Mouse (Mus musculus): ENCODE measurements around the gene Crybb1.

Gene Crybb1

DNA sequence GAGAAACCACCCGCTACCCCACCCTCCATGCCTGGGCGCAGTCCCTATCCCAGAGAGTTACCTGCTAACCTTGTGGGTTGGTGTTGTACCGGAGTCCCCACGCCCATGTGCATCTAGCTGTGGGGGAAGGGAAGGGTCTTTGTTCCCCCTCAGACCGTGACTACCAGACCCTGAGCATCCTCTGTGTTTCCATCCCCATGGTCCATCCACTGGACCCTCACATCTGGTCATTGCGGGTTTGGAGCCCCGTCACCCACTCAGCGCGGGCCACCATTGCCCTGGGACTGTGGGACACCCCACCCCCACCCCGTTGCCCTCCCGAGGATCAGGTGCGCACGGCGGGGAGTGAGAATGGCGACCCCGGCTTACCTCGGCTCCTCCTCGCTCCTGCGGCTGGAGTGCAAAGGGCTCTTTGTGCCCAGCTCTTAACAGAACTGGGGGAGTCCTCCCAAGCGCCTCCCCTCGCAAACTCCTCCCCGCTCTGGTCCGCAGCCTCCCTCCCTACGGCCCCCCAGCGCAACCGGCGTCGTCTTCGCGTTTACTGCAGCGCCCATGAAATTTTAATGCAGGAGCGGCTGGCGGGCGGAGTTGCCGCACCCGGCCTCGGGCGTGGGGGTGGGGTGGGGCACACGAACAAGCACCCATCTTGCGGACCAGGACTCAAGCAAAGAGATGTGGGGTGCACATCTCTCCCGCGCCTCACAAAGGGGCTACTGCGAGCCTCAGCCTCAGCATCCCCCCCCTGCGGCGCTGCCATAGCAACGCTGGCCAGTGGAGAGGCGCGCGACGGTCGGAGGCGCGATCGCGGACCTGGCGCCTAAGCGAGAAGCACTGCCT, 27.2 kb upstream of the Crybb1 start:
- in situ Hi-C loops (cut with MboI; ENCODE audit: low pct_unique_long_range_greater_than_20kb in 1 of 2, low sequenced_read_pairs in 2 of 2, unreplicated experiment in 1 of 2), result no loop called here

DNA sequence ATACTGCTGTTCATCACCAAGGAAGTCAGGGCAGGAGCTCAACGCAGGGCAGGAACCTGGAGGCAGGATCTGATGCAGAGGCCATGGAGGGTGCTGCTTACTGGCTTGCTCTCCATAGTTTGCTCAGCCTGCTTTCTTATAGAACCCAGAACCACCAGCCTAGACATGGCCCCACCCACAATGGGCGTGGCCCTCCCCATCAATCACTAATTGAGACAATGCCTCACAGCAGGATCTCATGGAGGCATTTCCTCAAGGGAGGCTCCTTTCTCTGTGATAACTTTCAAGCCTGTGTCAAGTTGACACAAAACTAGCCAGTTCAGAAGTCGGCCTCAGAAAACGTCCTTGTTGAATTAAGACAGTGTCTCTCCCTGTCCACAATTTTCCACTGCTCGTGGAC, 19.8 kb upstream of the Crybb1 start:
- in situ Hi-C loops (cut with MboI; ENCODE audit: low pct_unique_long_range_greater_than_20kb in 1 of 2, low sequenced_read_pairs in 2 of 2, unreplicated experiment in 1 of 2), result no loop called here

GRCm38 (mm10) chr5:112236631-112237030, 19.0 kb upstream of the Crybb1 start:
- in situ Hi-C loops (cut with MboI; ENCODE audit: low pct_unique_long_range_greater_than_20kb in 1 of 2, low sequenced_read_pairs in 2 of 2, unreplicated experiment in 1 of 2), result no loop called here

DNA sequence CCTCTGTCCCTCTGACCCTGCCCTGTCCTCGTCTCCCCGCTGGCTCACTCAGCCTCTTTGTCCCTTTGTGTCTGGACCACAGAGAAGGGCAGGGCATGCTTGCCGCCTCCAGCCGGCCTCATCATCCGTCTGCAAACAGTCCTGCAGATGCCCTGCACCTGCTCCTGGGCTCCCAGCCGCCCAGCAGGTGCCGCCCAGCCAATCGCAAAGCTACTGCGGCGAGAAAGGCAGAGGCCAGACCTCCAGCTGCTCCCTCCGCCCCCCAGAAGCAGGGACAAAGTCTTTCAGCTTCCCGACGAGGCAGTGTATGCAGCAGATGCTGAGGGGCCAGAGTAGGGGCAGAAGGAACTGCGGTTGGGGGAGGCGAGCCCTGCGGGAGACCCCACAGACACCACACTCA, 18.2 kb upstream of the Crybb1 start:
- in situ Hi-C loops (cut with MboI; ENCODE audit: low pct_unique_long_range_greater_than_20kb in 1 of 2, low sequenced_read_pairs in 2 of 2, unreplicated experiment in 1 of 2), result no loop called here

GRCm38 (mm10) chr5:112237866-112238570, 17.6 kb upstream of the Crybb1 start:
- in situ Hi-C loops (cut with MboI; ENCODE audit: low pct_unique_long_range_greater_than_20kb in 1 of 2, low sequenced_read_pairs in 2 of 2, unreplicated experiment in 1 of 2), result no loop called here

GRCm38 (mm10) chr5:112238781-112239482, 16.7 kb upstream of the Crybb1 start:
- in situ Hi-C loops (cut with MboI; ENCODE audit: low pct_unique_long_range_greater_than_20kb in 1 of 2, low sequenced_read_pairs in 2 of 2, unreplicated experiment in 1 of 2), result no loop called here

DNA sequence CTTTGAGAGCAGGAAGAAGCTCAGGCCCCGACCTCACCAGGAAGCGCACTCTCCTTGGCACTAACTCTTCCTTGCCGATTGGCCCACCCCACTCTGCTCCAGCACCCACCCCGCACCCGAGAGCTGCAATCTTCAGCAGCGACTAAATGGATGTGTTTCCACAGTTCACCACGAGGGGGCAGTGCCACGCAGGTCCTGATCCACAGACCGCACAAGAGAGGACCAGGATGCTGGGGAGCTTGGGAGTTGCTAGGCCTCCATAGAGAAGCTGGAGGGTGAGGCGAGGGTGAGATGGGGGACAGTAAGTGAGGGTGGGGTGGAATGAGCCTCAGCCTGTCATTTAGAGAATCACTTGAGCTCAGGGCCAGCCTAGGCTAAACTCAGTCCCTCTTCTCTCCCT, 14.9 kb upstream of the Crybb1 start:
- in situ Hi-C loops (cut with MboI; ENCODE audit: low pct_unique_long_range_greater_than_20kb in 1 of 2, low sequenced_read_pairs in 2 of 2, unreplicated experiment in 1 of 2), result loop anchor here (5.0 to 10.0 kb wide), 3 partner anchors 82 to 184 kb away; partner anchors contain the start of gene Tfip11 (in 1 of the 2)

DNA sequence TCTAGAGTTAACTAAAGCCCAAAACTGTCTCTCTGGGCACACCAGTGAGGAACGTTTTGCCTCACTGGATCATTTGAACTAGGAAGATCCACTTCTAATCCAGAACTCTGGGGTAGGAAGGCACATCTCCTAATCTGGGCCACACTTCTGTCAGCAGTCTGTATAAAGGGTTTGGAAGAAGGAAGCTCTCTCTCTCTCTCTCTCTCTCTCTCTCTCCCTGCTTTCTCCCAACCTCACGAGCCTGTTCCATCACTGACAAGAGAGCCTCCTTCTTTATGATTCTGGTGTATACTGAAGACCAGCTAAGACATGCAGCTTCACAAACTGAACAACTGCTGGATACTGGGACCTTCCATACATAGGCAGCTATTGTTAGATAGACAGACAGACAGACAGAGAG, 13.8 kb upstream of the Crybb1 start:
- in situ Hi-C loops (cut with MboI; ENCODE audit: low pct_unique_long_range_greater_than_20kb in 1 of 2, low sequenced_read_pairs in 2 of 2, unreplicated experiment in 1 of 2), result loop anchor here (5.0 to 10.0 kb wide), 3 partner anchors 80 to 183 kb away; partner anchors contain the start of gene Tfip11 (in 1 of the 2)

DNA sequence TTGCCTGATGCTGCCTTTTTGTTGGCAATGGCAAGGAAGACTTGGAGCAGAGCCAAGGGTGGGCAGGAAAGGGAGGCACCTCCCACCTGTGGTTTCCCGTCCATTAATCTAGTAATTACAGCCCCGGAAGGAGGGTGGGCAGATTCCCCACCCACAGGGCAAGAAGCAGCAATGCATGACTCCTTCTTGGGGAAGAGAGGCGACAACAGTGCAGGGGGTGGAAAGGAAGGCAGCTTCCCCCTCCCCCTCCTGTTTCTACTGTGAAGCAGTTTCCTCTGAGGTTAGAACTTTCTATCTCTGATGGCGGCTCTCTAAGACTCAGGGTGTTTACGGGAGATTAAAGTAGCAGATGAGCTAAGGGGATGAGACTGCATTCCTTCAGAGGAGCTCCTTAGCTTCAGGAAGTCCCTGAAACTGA, 13.2 kb upstream of the Crybb1 start:
- in situ Hi-C loops (cut with MboI; ENCODE audit: low pct_unique_long_range_greater_than_20kb in 1 of 2, low sequenced_read_pairs in 2 of 2, unreplicated experiment in 1 of 2), result loop anchor here (5.0 to 10.0 kb wide), 3 partner anchors 80 to 182 kb away; partner anchors contain the start of gene Tfip11 (in 1 of the 2)

GRCm38 (mm10) chr5:112243041-112243440, 12.6 kb upstream of the Crybb1 start:
- in situ Hi-C loops (cut with MboI; ENCODE audit: low pct_unique_long_range_greater_than_20kb in 1 of 2, low sequenced_read_pairs in 2 of 2, unreplicated experiment in 1 of 2), result loop anchor here (5.0 to 10.0 kb wide), 3 partner anchors 79 to 182 kb away; partner anchors contain the start of gene Tfip11 (in 1 of the 2)

DNA sequence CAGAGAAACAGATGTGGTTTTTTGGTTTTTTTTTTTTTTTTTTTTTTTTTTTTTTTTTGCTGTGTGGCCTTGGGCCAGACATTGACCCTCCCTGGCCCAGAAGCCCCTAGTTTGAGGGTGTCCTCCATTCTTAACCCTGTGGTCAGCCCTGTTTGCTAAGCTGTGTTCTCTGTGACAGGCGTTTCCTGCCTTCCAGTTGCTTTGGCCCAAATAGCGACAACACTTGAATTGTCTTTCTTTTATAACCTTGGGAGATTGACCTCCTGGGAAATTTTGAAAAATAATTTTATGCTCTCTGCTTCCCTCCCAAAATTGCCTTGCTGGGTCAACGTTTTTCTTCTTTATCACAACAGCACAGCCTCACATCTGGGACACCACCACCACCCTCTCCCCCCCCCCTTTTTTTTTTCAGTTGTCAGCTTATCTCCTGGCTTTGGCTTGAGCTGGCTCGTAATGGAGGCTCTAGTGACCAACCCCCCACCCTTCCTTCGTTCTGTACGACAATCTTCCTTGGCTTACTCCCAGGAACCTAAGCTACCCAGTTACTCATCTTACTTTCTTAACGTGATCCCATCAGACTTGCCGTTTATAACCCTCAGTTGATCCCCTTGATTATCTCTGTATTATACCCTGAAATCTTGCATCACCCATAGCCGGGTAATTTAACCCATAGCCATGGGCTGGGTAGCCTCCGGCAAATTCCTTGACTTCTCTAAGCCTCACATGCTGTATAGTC, 11.9 kb upstream of the Crybb1 start:
- in situ Hi-C loops (cut with MboI; ENCODE audit: low pct_unique_long_range_greater_than_20kb in 1 of 2, low sequenced_read_pairs in 2 of 2, unreplicated experiment in 1 of 2), result loop anchor here (5.0 to 10.0 kb wide), 3 partner anchors 79 to 181 kb away; partner anchors contain the start of gene Tfip11 (in 1 of the 2)

DNA sequence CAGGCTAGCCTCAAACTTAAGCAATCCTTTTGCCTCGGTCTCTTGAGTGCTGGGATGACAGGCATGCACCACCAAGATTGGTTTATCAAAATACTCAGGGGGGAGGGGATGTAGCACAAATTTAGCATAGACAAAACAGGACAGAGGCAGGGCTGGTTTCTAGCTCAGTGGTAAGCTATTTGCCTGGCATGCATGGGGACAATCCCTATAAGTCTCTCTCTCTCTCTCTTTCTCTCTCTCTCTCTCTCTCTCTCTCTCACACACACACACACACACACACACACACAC, 11.4 kb upstream of the Crybb1 start:
- in situ Hi-C loops (cut with MboI; ENCODE audit: low pct_unique_long_range_greater_than_20kb in 1 of 2, low sequenced_read_pairs in 2 of 2, unreplicated experiment in 1 of 2), result loop anchor here (5.0 to 10.0 kb wide), 3 partner anchors 78 to 181 kb away; partner anchors contain the start of gene Tfip11 (in 1 of the 2)

GRCm38 (mm10) chr5:112244890-112245615, 10.6 kb upstream of the Crybb1 start:
- in situ Hi-C loops (cut with MboI; ENCODE audit: low pct_unique_long_range_greater_than_20kb in 1 of 2, low sequenced_read_pairs in 2 of 2, unreplicated experiment in 1 of 2), result loop anchor here (5.0 to 10.0 kb wide), 3 partner anchors 77 to 180 kb away; partner anchors contain the start of gene Tfip11 (in 1 of the 2)

GRCm38 (mm10) chr5:112247399-112247798, 8.2 kb upstream of the Crybb1 start:
- in situ Hi-C loops (cut with MboI; ENCODE audit: low pct_unique_long_range_greater_than_20kb in 1 of 2, low sequenced_read_pairs in 2 of 2, unreplicated experiment in 1 of 2), result loop anchor here (10.0 kb wide), 2 partner anchors 77 to 177 kb away; partner anchors contain the start of gene Tfip11 (in 1 of the 2)

DNA sequence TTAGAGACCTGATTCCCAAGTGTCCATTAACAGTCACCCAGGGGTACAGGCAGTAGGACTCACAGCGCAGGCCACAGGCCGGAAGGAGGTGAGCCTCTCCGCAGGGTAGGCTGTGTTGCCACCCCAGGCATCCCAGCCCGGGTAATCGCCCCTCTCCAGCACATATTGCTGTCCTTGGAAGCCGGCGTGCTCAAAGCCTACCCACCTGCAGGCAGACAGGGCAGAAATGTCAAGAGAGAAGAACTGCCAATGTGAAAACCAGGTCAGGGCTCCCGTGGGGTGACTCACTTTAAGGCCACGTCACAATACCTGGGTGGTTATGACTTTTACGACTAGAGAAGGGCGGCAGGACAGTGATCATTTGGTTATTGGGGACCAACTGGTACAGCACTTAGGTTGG, 6.5 kb upstream of the Crybb1 start:
- in situ Hi-C loops (cut with MboI; ENCODE audit: low pct_unique_long_range_greater_than_20kb in 1 of 2, low sequenced_read_pairs in 2 of 2, unreplicated experiment in 1 of 2), result loop anchor here (10.0 kb wide), 2 partner anchors 76 to 176 kb away; partner anchors contain the start of gene Tfip11 (in 1 of the 2)

- in situ Hi-C loops (cut with MboI; ENCODE audit: low pct_unique_long_range_greater_than_20kb in 1 of 2, low sequenced_read_pairs in 2 of 2, unreplicated experiment in 1 of 2), result no loop called here
These were observed 3.2 kb upstream of the Crybb1 start, which contains the start of gene Cryba4 for GRCm38 (mm10) chr5:112252400-112252799. Cryba4 (minus strand) TSS chr5:112252518.

DNA sequence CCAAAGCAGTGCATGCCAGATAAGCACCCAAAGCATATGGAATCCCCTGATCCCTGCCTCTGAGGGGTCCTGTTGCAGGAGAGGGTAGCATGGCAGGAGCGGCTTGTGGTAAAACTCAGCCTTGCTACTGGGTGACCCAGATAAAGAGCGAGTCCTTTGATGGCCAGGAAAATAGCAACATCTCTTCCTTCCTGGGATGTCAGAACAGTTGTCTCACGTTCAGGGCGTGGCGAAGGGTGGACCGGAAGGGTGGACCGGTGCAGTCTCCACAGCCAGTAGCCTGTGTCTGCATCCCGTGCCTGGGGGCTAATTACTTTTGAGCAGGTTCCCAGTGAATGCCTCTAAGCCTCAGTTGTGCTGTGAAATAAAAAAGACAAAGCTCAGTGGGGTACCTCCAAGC, 2.4 kb upstream of the Crybb1 start:
- in situ Hi-C loops (cut with MboI; ENCODE audit: low pct_unique_long_range_greater_than_20kb in 1 of 2, low sequenced_read_pairs in 2 of 2, unreplicated experiment in 1 of 2), result no loop called here
